Mouse (Mus musculus) ovary, postnatal 14 days (tissue): ENCODE data around the gene Dscam.

ENCODE experiments used
- DNase-seq: peaks from one replicate; pipeline ENCODE4 v3.0.0; 2022; ENCODE audit warnings: low spot score

The Dscam gene

GRCm38 (mm10) chr16:97105266-97105665, 65.3 kb downstream of the Dscam start:
- no peak for DNase-seq

GRCm38 (mm10) chr16:97103046-97103445, 67.5 kb downstream of the Dscam start:
- no peak for DNase-seq

DNA sequence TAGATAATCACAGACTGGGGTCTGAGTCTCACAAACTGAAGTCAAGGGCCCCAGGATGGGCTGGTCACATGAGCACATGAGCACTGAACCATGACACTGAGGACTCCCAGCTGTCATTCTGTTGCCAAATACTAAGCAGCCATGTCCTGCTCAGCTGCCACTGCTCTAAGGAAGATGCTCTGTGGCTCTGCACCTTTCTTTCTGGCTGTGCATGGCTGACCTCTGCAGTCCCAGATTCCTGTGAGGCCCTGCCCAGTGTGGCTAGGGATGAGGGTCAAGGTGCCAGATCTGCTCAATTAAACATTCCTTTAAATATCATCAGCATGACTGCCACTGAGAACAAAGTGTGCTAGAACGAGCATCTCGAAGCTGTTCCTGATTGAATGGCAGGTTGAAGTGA, 70.5 kb downstream of the Dscam start:
- no peak for DNase-seq

DNA sequence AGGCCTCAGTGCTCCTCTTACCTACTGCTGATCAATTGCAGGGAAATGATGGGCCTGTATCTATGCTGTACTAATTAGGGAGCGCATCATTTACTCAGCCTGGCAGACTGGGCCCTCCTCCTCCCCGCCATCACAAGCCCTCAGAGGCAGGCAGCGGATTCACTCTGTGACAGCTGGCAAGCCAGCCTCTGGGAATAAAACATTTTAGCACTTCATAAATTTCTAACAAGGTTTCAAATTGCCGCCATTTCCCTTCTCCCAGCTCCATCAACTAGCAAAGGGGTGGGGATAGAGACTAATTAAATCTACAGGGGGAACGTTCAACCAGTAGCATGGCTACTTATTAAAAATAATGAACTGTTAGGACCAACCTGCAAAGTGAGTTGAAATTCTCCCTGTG, 72.0 kb downstream of the Dscam start:
- no peak for DNase-seq

DNA sequence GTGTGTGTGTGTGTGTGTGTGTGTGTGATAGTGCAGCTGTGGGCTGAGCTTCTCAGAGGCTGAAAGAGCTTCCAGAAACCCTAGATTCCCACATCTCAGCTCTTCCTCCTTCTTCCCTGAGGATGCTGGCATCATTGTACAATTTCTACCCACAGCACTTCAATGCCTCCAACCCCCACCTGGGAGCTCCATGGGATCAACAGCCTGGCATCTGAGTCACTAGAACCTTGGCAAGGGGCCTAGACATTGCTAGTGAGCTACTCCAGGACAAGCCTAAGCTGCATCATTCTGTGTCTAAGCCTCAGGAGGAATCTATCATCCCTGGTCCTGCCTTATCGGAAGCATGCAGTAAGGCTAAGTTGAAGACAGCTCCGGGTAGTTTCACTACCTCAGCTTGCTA, 73.8 kb downstream of the Dscam start:
- DNase-seq, result no peak

GRCm38 (mm10) chr16:97095496-97095895, 75.1 kb downstream of the Dscam start:
- DNase-seq, result no peak

- DNase-seq, result no peak
Measured at GRCm38 (mm10) chr16:97089339-97089738, 81.2 kb downstream of the Dscam start.

- DNase-seq, result no peak
Measured at GRCm38 (mm10) chr16:97083694-97084093, 86.9 kb downstream of the Dscam start.

DNA sequence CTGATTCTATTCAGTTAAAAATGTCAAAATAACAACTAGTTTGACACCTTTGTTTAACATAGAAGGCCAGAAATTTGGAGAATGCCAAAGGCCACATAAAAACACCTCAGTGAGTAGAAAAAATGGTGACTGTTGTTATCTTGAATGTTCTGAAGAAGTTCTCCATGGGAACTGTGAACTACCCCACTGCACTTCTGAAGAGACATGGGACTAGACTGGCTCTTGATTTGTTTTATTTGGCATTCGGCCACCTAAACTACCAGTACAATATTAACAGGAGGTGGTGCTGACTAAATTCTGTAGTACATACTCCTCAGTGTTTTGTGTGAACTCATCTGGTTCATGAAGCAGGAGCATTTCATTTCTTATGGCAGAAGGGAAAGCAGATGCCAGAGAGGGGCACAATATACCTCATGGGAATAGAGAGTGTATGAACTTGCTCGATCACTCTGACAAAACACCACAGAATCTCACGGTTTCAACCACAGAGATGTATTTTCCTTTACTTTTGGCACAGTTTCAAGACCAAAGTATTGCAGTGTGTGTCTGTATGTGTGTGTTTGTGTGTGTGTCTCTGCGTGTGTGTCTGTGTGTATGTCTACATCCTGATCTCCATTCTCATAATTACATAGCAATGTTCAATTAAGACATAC, 94.5 kb downstream of the Dscam start:
- no peak for DNase-seq

DNA sequence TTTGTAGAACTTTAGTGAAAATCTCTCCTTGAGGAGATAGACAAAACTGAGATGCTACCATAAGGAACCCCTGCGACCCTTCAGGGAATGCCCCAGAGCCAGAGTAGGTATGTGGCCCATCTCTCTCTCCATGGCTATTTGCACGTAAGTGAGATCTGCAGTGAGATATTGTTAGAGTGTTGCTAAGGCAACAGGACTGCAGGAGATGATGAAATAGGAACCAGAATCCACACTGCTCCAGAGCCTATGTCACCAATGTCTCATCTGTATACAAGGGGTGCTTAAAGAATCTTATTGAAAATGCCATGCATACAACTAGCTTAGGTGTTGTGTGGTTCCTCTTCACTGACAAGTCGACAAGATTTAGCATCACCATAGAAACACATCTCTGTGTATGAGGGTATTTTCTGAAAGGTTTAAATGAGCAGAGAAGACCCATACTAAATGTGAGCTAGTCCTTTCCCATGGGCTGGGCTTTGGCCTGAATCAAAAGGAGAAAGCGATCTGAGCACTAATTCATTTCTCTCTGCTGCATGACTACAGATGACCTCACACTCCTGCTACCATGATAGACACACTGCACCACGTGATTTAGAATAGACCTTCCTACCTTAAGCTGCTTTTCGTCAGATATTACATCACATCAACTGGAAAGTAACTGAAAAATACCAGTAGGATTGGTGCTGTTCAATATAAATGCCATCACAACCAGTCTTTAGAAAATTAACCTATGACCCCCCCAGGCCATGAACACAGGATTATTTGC, 95.2 kb downstream of the Dscam start:
- no peak for DNase-seq

GRCm38 (mm10) chr16:97073847-97074246, 96.7 kb downstream of the Dscam start:
- DNase-seq, result no peak

DNA sequence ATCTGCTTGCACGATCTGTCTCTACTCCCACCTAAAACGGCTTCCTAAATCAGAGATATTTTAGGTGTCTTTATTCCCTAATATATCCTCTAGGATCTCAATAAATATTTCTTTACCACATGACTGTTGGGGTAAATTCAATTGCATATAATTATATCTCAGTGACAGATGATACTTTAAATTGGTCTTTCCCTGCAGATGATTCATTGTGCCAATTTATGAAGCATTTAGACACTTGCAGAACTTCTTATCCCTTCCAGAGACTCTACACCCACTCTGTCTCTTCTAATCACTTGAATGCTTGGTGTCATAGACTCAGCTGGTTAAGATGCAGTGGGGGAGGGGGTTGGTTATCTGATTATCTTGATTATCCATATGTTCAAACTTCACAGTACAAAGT, 97.9 kb downstream of the Dscam start:
- DNase-seq, result no peak

- DNase-seq, result no peak
Measured at GRCm38 (mm10) chr16:97066856-97067255, 103.7 kb downstream of the Dscam start.

GRCm38 (mm10) chr16:97062207-97062606, 108.3 kb downstream of the Dscam start:
- no peak for DNase-seq

DNA sequence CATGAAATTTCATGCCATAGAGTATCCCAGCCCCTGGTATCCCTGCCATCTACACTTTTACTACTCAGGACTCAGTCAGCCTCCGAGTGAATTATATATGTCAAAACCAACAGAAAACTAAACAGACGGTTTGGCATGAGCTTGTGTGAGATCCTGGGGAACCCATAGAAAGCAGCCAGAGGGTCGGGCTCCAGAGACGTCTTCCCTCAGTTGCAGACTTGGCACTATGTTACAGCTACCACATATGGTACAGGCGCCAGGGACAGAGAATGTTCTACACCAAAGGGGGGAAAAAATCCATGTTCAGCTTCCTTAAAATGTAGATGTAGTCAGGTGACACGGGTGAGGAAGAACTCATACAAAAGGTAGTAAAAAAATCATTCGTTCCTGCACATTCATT, 109.2 kb downstream of the Dscam start:
- no peak for DNase-seq

DNA sequence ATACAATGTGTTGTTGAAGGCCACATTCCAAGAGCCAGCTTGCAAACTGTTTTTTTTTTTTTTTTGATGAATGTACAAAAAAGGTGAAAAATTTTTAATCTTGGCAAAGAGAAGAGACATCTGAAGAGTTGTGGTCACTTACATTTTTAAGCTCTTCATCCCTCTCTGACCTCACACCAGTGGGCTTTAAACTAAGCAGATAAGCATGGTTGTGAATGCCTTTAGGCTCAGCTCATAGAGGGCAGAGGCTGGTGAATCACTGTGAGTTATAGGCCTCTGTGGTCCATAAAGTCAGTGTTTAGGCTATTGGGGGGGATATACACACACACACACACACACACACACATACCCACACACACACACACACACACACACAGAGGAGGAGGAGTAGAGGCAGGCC, 109.8 kb downstream of the Dscam start:
- DNase-seq, result no peak

GRCm38 (mm10) chr16:97060276-97060675, 110.3 kb downstream of the Dscam start:
- DNase-seq, result no peak

GRCm38 (mm10) chr16:97035271-97035670, 135.3 kb downstream of the Dscam start:
- no peak for DNase-seq

- no peak for DNase-seq
Measured at GRCm38 (mm10) chr16:97033540-97034058, 137.0 kb downstream of the Dscam start.

DNA sequence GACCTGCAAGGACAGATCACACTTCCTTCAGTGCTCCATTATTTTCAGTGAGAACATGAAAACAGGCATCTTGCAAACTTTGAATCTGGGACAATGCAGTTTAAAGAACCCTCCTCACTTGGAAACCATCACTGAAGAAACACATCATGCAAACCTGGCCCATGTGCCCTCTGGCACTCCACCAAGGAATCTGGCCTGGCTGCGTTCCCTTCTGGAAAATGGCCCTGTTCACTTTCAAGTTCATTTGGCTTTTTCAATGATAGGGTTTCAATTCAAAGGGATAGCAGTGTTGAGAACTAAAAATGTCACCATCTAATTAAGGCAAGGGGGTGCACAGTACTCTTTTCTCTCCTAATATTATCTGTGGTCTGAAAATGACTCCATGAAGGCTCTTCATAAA, 142.9 kb downstream of the Dscam start:
- DNase-seq, result no peak

- no peak for DNase-seq
Measured at GRCm38 (mm10) chr16:97026803-97027202, 143.7 kb downstream of the Dscam start.

- DNase-seq, result no peak
Measured at GRCm38 (mm10) chr16:97024406-97024805, 146.1 kb downstream of the Dscam start.

DNA sequence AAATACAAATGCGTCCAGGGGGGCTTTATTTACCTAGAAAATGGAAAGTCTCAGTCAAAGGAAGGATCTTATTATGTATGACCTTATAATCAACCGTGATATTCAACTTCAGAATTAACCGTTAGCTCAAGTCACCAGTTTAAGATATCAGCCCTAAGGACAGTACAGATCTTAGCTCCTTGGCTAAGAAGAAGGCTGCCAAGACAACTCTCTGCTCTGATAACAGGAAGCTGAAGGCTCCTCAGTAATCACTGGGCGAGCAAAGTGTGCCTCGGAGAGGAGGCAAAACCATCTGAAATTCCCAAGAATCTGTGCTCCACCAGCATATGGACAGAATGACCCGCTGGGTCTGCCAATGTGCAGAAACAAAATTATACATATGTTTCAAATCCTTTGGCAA, 149.1 kb downstream of the Dscam start:
- DNase-seq, result no peak

- DNase-seq, result no peak
Measured at GRCm38 (mm10) chr16:97018304-97018703, 152.2 kb downstream of the Dscam start.
